Mouse (Mus musculus): ENCODE results near the gene Kctd7.

- TF ChIP-seq EP300 (IDR thresholded peaks at IDR 0.05) = no peak
- TF ChIP-seq CTCF (IDR thresholded peaks at IDR 0.05) = no peak
Measured at GRCm38 (mm10) chr5:130136597-130136996, 8.1 kb upstream of the Kctd7 start.
